Mouse (Mus musculus) hindbrain, embryonic 13.5 days (tissue): ENCODE results near the gene Itga5. TPM values are rescaled to one million over a fixed set of nuclear protein-coding genes. Genes with fewer than 3 reads are reported as not detected.
A peak's percentile ranks its signal among the peaks of the same experiment; 100 is the strongest.

ENCODE experiments used
- ATAC-seq: fragments of 200-750 bp; cut with Nextera tagmentation; 2 replicates; pipeline ENCODE4 v1.8.0; 2017; ENCODE audit warnings: moderate TSS enrichment; ENCODE audit not compliant: low FRiP score
- H3K27ac ChIP-seq: fragments of 300-500 bp; sonication (generic); 2 replicates; pipeline ENCODE4 v1.5.1; 2015; ENCODE audit warnings: inconsistent platforms, mild to moderate bottlenecking, moderate library complexity
- H3K27me3 ChIP-seq: fragments of 300-500 bp; sonication (generic); 2 replicates; pipeline ENCODE4 v1.6.1; 2015; ENCODE audit warnings: mild to moderate bottlenecking, inconsistent platforms
- H3K36me3 ChIP-seq: fragments of 300-500 bp; sonication (generic); 2 replicates; pipeline ENCODE4 v1.6.1; 2015; ENCODE audit warnings: mild to moderate bottlenecking, inconsistent platforms
- H3K4me1 ChIP-seq: fragments of 300-500 bp; sonication (generic); replicated peaks from 2 replicates; pipeline ENCODE4 v1.6.1; 2015; ENCODE audit warnings: inconsistent platforms
- H3K4me2 ChIP-seq: fragments of 300-500 bp; sonication (generic); 2 replicates; pipeline ENCODE4 v1.6.1; 2015; ENCODE audit warnings: inconsistent platforms, mild to moderate bottlenecking, moderate library complexity
- H3K4me3 ChIP-seq: fragments of 300-500 bp; sonication (generic); 2 replicates; pipeline ENCODE4 v1.5.1; 2015; ENCODE audit warnings: mild to moderate bottlenecking, inconsistent platforms
- H3K9ac ChIP-seq: fragments of 300-500 bp; sonication (generic); 2 replicates; pipeline ENCODE4 v1.6.1; 2015; ENCODE audit warnings: mild to moderate bottlenecking, inconsistent platforms
- H3K9me3 ChIP-seq: fragments of 300-500 bp; sonication (generic); 2 replicates; pipeline ENCODE4 v1.6.1; 2016; ENCODE audit warnings: inconsistent platforms
- WGBS: fragments of 180-500 bp; shearing (Covaris S2); methylation state at CpG from one replicate; pipeline ENCODE4 v1.1.7; 2015; 5-methylcytosine and 5-hydroxymethylcytosine counted together
- polyA plus RNA-seq: library from polyadenylated mRNA; unstranded; fragments of >200 nt; fragmentation: Nextera tagmentation; extraction: Ambion mirVana; gene quantifications from 2 replicates; pipeline ENCODE4 v1.2.1, GENCODE M21; 2015

Gene Itga5
- polyA plus RNA-seq, 1 experiment from 2014 or later = 8.6 TPM

DNA sequence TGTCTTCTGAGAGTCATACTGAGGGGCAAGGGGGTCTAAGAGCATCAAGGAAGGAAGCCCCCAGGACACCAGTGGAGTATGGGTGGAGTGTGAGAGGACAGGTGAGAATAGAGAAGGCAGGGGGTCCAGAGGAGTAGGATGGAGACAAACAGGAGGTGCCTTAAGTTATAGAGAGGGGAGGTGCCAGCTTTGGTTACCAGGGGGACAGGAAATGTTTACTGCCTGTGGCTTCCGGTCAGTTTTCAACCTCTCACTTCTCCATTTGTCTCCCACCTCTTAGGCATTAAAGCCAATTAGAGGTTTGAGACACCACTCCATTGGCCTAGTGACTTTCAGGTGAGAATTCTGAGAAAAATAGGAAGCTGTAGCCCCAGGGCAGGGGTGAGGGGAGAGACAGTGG lies 5.3 kb downstream of the Itga5 start:
- no peak overlapping the region for H3K9ac ChIP-seq
- no peak overlapping the region for H3K4me3 ChIP-seq
- H3K36me3 ChIP-seq = no peaks in the 10 kb centered on the region
- peaks cover 18% of the 10 kb centered on the region for H3K4me1 ChIP-seq
- peaks cover 20% of the 10 kb centered on the region for H3K27me3 ChIP-seq
- H3K4me2 ChIP-seq = no peak overlapping the region
- WGBS = 80% methylated on average over 1 of the region's 1 CpGs
- H3K27ac ChIP-seq = no peak overlapping the region
- no peaks in the 10 kb centered on the region for H3K9me3 ChIP-seq
- ATAC-seq = no peak

GRCm38 (mm10) chr15:103359869-103360602 lies 6.5 kb downstream of the Itga5 start:
- ATAC-seq = no peak
- Histone ChIP-seq H3K27me3 (peaks cover 8% of the 10 kb centered on the region), H3K9me3 (no peaks in the 10 kb centered on the region), H3K4me1 (peaks cover 6% of the 10 kb centered on the region; the same call in 1 of the 2 replicates), H3K4me2 (no peak overlapping the region), H3K9ac (no peak overlapping the region), H3K27ac (no peak overlapping the region), H3K36me3 (no peaks in the 10 kb centered on the region), H3K4me3 (no peak overlapping the region)
- WGBS = 93% methylated on average over 5 of the region's 5 CpGs

- Histone ChIP-seq H3K4me3 (no peak overlapping the region), H3K9me3 (no peaks in the 10 kb centered on the region), H3K4me1 (peaks cover 6% of the 10 kb centered on the region; the same call in 1 of the 2 replicates), H3K27me3 (no peaks in the 10 kb centered on the region), H3K9ac (no peak overlapping the region), H3K36me3 (no peaks in the 10 kb centered on the region), H3K27ac (no peak overlapping the region), H3K4me2 (no peak overlapping the region)
- ATAC-seq = no peak
- WGBS = 77% methylated on average over 1 of the region's 1 CpGs
These were observed 7.4 kb downstream of the Itga5 start for GRCm38 (mm10) chr15:103359122-103359510.

DNA sequence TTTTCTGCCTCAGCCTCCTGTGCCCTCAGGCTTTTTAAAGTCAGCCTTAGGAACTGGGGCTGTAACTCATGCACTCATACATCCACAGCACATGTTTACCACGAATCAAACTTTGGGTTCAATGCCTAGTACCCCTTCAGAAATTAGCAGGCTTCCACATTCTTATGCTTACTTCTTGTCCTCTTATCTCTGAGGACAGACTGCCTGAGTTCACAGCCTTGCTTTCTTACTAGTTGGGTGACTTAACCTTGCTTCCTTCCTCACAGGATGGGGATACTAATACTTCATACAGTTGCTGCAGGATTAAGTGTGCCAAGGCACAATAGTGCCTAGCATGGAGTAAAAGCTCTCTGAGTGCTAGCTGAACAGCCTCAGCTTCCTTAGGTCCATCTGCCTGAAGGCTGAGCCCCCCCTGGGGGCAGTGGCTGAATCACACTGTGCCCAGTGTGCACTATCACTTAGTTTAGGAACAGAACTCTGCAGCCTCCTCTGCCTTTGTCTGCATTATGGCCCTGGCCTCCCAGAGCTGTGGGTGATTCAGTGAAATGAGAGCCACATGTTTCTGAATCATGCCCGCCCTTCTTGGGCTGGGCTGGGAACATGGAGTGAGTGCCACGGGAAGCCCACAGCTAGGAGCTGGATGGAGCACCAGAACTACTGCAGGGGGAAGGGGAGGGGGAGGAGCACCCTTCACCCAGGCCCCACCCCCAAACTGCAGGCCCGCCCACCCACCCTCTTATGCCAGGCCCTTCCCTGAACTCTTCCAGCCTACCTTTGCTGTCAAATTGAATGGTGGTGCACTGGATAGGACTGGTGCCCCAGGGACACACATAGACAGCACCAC lies 8.1 kb downstream of the Itga5 start:
- no peaks in the 10 kb centered on the region for H3K27me3 ChIP-seq
- no peak overlapping the region for H3K4me2 ChIP-seq
- H3K4me1 ChIP-seq = peaks cover 6% of the 10 kb centered on the region; the same call in 1 of the 2 replicates
- H3K4me3 ChIP-seq = no peak overlapping the region
- ATAC-seq = no peak
- no peaks in the 10 kb centered on the region for H3K36me3 ChIP-seq
- no peak overlapping the region for H3K27ac ChIP-seq
- H3K9me3 ChIP-seq = no peaks in the 10 kb centered on the region
- WGBS = 46% methylated on average over 4 of the region's 4 CpGs
- H3K9ac ChIP-seq = no peak overlapping the region

DNA sequence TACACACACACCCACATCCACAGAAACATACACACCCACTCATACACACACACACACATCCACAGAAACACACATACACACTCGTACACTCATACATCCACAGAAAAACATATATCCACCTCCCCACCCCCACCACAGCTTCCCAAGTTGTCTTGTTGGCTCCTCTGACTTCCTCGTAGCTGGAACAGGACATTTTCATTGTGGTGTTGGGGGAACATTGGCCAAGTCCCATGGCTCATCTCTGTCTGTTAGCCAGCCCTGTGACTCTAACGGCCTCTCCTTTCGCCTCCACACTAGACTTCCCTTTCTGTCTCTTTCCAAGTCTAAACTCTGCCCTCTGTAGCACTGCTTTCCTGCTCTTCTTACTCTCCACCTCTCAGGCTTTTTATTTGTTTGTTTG lies 8.7 kb downstream of the Itga5 start:
- Histone ChIP-seq H3K4me3 (no peak overlapping the region), H3K9me3 (no peaks in the 10 kb centered on the region), H3K4me1 (peaks cover 6% of the 10 kb centered on the region; the same call in 1 of the 2 replicates), H3K9ac (no peak overlapping the region), H3K4me2 (no peak overlapping the region), H3K27ac (no peak overlapping the region), H3K27me3 (no peaks in the 10 kb centered on the region), H3K36me3 (no peaks in the 10 kb centered on the region)
- ATAC-seq = no peak
- WGBS = 86% methylated on average over 4 of the region's 4 CpGs

DNA sequence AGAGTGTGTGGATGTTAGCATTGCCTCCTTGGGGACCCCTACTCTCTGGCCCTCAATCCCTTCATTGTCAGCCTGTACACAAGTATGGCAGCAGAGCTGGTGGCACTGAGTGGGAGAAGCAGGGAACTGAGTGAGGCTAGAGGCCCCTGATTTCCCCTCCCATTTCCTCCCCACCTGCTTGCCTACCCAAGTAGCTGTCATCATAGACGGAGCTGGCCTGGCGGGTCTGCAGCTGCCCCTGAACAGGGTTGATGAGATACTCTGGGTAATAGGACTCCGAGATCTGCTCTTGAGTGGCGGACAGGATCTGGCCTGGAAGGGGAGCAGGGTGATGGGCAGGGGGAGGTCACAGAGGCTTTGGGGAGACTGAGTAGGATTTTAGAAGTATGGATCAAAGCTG lies 10.4 kb downstream of the Itga5 start:
- Histone ChIP-seq H3K27ac (no peak overlapping the region), H3K36me3 (no peaks in the 10 kb centered on the region), H3K9me3 (no peaks in the 10 kb centered on the region), H3K4me3 (no peak overlapping the region), H3K9ac (no peak overlapping the region), H3K4me1 (peaks cover 6% of the 10 kb centered on the region; the same call in 1 of the 2 replicates), H3K27me3 (no peaks in the 10 kb centered on the region), H3K4me2 (no peak overlapping the region)
- WGBS = 80% methylated on average over 4 of the region's 4 CpGs
- ATAC-seq = no peak

GRCm38 (mm10) chr15:103355420-103355819 lies 11.1 kb downstream of the Itga5 start:
- 86% methylated on average over 4 of the region's 4 CpGs for WGBS
- Histone ChIP-seq H3K9me3 (no peaks in the 10 kb centered on the region), H3K27ac (no peak overlapping the region), H3K4me1 (peaks cover 6% of the 10 kb centered on the region; the same call in 1 of the 2 replicates), H3K9ac (no peak overlapping the region), H3K27me3 (no peaks in the 10 kb centered on the region), H3K4me2 (no peak overlapping the region), H3K4me3 (no peak overlapping the region), H3K36me3 (no peaks in the 10 kb centered on the region)
- no peak for ATAC-seq

DNA sequence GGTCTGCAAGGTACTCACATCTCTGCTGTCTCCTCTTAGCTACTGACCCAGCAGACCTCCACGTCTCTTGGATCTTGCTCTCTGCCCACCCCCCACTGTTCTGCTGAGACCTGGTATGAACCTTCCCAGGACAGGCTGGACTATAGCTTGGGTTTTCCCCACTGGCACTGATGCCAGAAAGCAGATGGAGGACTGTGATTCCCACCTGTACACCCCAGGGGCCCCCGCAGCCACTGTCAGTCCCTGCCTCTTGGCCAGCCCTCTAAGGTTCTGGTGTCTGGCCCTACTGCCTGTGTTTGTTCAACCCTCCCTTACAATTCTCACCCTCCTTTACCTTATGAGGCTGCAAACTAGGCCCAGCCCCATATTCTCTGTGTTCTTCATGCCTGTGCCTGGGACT lies 11.9 kb downstream of the Itga5 start:
- H3K9me3 ChIP-seq = no peaks in the 10 kb centered on the region
- no peaks in the 10 kb centered on the region for H3K36me3 ChIP-seq
- 93% methylated on average over 2 of the region's 2 CpGs for WGBS
- no peak overlapping the region for H3K27ac ChIP-seq
- H3K27me3 ChIP-seq = no peaks in the 10 kb centered on the region
- no peak for ATAC-seq
- no peak overlapping the region for H3K4me3 ChIP-seq
- H3K4me1 ChIP-seq = peaks cover 6% of the 10 kb centered on the region; the same call in 1 of the 2 replicates
- H3K4me2 ChIP-seq = no peak overlapping the region
- H3K9ac ChIP-seq = no peak overlapping the region

DNA sequence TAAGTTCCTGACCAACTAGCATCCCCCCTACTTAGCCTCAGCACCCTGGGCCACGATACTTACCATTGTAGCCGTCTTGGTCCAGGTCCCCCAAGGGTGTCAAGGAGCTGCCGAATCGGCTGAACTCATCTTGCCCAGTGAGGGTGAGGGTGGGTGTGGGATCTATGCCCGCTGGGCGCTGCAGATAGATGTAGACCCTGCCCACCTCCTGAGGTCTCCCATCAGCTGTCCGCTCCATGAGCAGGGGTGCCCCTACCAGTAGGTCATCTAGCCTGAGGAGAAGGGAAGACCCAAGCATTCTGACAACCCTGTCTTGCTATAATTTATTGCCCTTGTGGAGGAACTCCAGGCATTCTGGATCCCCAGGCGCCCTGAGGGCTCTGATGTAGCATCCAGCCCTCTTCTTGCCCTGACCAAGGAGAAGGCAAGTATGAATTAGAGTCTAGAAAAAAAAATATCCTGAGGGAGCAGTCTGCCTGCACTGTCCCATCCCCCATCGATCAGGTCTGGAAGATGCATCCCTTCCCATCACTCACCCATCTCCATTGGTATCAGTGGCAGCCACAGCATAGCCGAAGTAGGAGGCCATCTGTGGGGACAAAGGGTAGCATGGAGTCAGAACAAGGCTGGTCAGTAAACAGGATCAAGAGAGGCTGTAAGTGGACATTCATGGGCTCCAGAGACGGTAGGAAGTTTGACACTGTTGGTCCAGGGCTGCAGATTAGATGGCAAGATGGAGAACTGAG lies 12.9 kb downstream of the Itga5 start:
- no peaks in the 10 kb centered on the region for H3K9me3 ChIP-seq
- no peak overlapping the region for H3K27ac ChIP-seq
- H3K4me1 ChIP-seq = 0 out of 2 replicates have a peak, but pooled peaks cover 2% of the 10 kb centered on the region
- no peak overlapping the region for H3K9ac ChIP-seq
- no peaks in the 10 kb centered on the region for H3K36me3 ChIP-seq
- no peak for ATAC-seq
- no peak overlapping the region for H3K4me3 ChIP-seq
- no peaks in the 10 kb centered on the region for H3K27me3 ChIP-seq
- WGBS = 90% methylated on average over 11 of the region's 11 CpGs
- H3K4me2 ChIP-seq = no peak overlapping the region

DNA sequence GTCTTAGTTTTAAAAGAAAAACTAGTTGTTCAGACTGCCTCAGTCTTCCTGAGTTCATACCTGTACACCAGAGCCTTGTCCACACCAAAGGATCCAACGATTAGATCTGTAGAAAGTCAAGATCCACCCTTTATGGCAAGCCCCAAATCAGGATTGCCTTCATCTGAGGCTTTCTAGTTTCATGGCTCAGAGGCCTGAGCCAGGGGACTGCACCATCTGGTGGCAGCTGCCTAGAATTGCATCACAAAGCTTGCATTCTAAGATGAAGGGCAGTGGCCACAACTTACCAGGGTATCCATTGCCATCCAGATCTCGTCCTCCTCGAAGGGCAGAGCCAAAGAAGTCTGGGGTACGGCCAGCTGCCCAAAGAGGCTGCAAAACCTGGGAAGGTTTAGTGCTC lies 13.7 kb downstream of the Itga5 start:
- no peaks in the 10 kb centered on the region for H3K9me3 ChIP-seq
- ATAC-seq = 0 out of 2 replicates have a peak, but pooled peaks have one; percentile 32
- H3K36me3 ChIP-seq = no peaks in the 10 kb centered on the region
- H3K9ac ChIP-seq = no peak overlapping the region
- no peak overlapping the region for H3K4me3 ChIP-seq
- H3K27ac ChIP-seq = no peak overlapping the region
- WGBS = 56% methylated on average over 4 of the region's 4 CpGs
- no peaks in the 10 kb centered on the region for H3K4me1 ChIP-seq
- no peak overlapping the region for H3K4me2 ChIP-seq
- no peaks in the 10 kb centered on the region for H3K27me3 ChIP-seq

DNA sequence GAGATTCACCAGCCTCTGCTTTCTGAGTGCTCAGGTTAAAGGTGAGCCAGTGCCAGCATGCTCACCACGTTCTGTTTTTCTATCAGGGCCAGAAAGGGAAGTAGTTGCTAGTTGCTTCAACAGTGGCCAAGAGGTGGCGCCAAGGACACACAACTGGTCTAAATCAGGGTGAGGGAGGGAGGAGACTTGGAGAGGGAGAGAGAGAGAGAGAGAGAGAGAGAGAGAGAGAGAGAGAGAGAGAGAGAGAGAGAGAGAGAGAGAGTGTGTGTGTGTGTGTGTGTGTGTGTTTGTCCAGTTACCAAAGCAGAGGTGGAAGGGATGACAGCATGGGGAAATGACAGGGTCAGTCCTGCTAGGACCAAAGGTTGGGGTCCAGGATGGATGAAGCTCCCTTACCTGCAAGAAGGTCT lies 19.3 kb downstream of the Itga5 start:
- H3K36me3 ChIP-seq = no peaks in the 10 kb centered on the region
- WGBS = 4% methylated on average over 2 of the region's 2 CpGs

DNA sequence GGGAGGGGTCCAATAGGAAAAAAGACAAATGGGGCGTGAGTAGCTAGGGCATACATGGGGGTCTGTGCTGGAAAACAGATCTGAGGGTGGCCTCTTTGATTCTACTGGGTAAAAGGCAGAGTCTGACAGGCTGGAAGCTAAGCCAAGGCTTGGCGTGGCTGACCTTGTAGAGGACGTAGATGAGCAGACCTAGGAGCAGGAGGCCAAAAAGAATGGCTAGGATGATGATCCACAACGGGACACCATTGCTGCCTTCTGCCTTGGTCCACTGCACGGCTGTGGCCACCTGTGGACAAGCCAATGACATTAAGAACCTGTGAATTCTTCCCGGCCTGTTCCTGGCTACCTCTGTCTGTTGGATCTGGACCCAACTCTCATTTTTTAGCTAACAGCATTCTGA lies 20.8 kb downstream of the Itga5 start:
- ATAC-seq = no peak
- Histone ChIP-seq H3K9ac (no peak overlapping the region), H3K4me2 (no peak overlapping the region), H3K9me3 (no peaks in the 10 kb centered on the region), H3K36me3 (no peaks in the 10 kb centered on the region), H3K27me3 (peaks cover 14% of the 10 kb centered on the region), H3K27ac (no peak overlapping the region), H3K4me3 (no peak overlapping the region), H3K4me1 (peaks cover 13% of the 10 kb centered on the region)
- 92% methylated on average over 6 of the region's 6 CpGs for WGBS

More for the DNA sequence above, 19.3 kb downstream of the Itga5 start:
- no peak overlapping the region for H3K9ac ChIP-seq
- H3K9me3 ChIP-seq = no peaks in the 10 kb centered on the region
- H3K4me2 ChIP-seq = no peak overlapping the region
- no peaks in the 10 kb centered on the region for H3K4me1 ChIP-seq
- ATAC-seq = no peak
- no peaks in the 10 kb centered on the region for H3K27me3 ChIP-seq
- no peak overlapping the region for H3K4me3 ChIP-seq
- no peak overlapping the region for H3K27ac ChIP-seq
